Mouse (Mus musculus) hindbrain, embryonic 10.5 days (tissue): ENCODE measurements around the gene Fhod1. TPM values are rescaled to one million over a fixed set of nuclear protein-coding genes. Genes with fewer than 3 reads are reported as not detected.

Experiments
- DNase-seq: peaks from one replicate; pipeline ENCODE4 v3.0.0-alpha.2; 2017; ENCODE audit warnings: low spot score
- H3K27ac ChIP-seq: fragments of 300-500 bp; sonication (generic); 2 replicates; pipeline ENCODE4 v1.5.1; 2016; ENCODE audit warnings: mild to moderate bottlenecking, moderate library complexity
- H3K27me3 ChIP-seq: fragments of 300-500 bp; sonication (generic); 2 replicates; pipeline ENCODE4 v1.6.1; 2016; ENCODE audit warnings: mild to moderate bottlenecking; ENCODE audit not compliant: poor library complexity, insufficient read depth, severe bottlenecking
- H3K36me3 ChIP-seq: fragments of 300-500 bp; sonication (generic); 2 replicates; pipeline ENCODE4 v1.6.1; 2016; ENCODE audit warnings: mild to moderate bottlenecking, moderate library complexity
- H3K4me1 ChIP-seq: fragments of 300-500 bp; sonication (generic); replicated peaks from 2 replicates; pipeline ENCODE4 v1.6.1; 2016; ENCODE audit warnings: mild to moderate bottlenecking
- H3K4me3 ChIP-seq: fragments of 300-500 bp; sonication (generic); 2 replicates; pipeline ENCODE4 v1.5.1; 2016; ENCODE audit warnings: mild to moderate bottlenecking, moderate library complexity
- H3K9me3 ChIP-seq: fragments of 300-500 bp; sonication (generic); 2 replicates; pipeline ENCODE4 v1.6.1; 2016; ENCODE audit warnings: mild to moderate bottlenecking, moderate library complexity
- WGBS: fragments of 180-500 bp; shearing (Covaris S2); methylation state at CpG from one replicate; pipeline ENCODE4 v1.1.7; 2016; 5-methylcytosine and 5-hydroxymethylcytosine counted together
- polyA plus RNA-seq: library from polyadenylated mRNA; unstranded; fragments of >200 nt; fragmentation: Nextera tagmentation; extraction: Ambion mirVana; gene quantifications from 2 replicates; pipeline ENCODE4 v1.2.1, GENCODE M21; 2016

The Fhod1 gene
- polyA plus RNA-seq, 1 experiment from 2014 or later: 2.8 TPM

DNA sequence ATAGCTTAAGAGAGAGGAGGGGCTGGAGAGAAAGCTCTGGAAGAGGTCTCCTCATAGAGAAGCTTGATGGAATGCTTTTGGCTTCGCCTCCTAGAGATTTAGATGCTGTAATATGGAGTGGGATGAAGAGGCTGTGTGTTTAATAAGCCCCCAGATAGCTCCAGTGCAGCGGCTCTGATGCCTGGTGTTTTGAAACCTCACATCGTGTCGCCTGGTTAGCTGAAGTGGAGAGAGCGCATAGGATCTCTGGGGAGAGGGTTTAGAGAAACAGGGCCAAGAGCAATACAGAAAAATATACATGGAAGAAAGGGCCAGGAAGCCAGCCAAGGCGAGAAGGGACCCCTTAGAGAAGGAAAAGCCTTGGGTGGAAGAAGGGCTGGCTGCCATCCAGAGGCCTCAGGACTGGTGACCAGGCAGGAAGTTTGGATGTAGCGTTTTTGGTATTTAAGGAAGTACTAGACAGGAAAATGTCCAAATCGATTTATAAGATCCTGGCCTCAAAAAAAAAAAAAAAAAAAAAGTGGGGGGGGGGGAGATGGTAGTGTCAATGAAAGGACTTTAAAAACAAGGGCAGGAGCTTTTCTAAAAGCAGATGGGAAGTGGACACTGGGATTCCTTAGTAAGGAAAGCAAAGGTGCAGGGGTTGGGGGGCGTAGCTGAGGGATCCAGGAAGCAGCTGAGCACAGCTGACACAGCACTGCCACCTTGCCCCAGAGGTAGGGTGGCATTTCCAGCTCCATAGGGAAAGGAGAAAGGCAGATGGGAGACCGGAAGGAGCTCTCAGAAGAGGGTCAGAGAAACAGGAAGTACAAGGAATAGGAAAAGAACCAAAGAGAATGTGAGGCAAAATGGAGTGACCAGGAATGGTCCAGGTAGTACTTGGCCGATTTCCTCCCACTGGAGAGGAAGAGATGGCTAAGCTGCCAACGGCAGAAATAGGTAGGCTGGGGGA is 14.3 kb upstream of the Fhod1 start:
- WGBS: 87% methylated on average over 12 of the region's 12 CpGs

DNA sequence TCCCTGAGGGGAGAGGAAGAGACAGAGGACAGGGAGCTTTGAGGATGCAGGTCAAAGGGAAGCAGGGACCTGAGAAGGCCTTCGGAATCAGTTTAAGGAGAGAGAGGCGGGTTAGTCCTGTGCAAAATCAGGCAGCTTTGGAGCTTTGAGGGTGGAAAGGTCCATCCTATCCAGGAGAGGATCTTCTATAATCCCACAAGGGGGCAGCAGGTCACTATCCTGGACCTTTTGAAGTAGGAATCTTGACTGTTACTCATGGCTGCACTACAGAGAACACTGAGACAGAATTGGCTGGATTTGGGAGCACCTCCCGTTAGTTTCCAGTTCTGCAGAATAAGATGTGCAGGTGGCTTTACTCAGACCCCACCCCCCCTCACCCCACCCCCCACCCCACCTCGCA is 11.9 kb upstream of the Fhod1 start:
- no peak for DNase-seq
- 52% methylated on average over 4 of the region's 4 CpGs for WGBS
- Histone ChIP-seq H3K27ac (no peak overlapping the region), H3K4me1 (peaks cover 31% of the 10 kb centered on the region), H3K36me3 (peaks cover 45% of the 10 kb centered on the region), H3K27me3 (peaks cover 23% of the 10 kb centered on the region), H3K9me3 (no peaks in the 10 kb centered on the region), H3K4me3 (no peak overlapping the region)

More for the DNA sequence above, 14.3 kb upstream of the Fhod1 start:
- H3K36me3 ChIP-seq: peaks cover 38% of the 10 kb centered on the region
- no peak for DNase-seq
- H3K27me3 ChIP-seq: peaks cover 16% of the 10 kb centered on the region
- H3K4me3 ChIP-seq: no peak overlapping the region
- no peaks in the 10 kb centered on the region for H3K9me3 ChIP-seq
- no peak overlapping the region for H3K27ac ChIP-seq
- peaks cover 18% of the 10 kb centered on the region for H3K4me1 ChIP-seq

DNA sequence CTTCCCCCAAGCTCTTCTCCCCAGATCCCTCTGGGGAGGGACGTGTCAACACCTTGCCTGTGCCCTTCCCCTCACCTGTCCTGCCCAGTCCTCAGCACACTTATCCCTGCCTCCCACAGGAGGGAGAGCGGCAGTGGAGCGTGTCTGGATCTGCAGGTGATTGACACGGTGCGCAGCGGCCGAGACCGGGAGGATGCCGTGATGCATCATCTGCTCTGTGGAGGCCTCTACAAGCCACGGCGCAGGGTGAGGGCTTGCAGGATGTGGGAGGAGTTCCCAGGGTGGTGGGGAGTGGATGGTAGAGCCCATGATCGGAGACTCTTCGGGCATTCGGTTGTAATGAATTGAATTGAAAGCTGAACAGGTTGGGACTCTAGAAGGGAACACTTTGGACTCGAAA is 11.5 kb upstream of the Fhod1 start:
- Histone ChIP-seq H3K9me3 (no peaks in the 10 kb centered on the region), H3K4me3 (no peak overlapping the region), H3K27ac (no peak overlapping the region), H3K4me1 (peaks cover 34% of the 10 kb centered on the region), H3K36me3 (peaks cover 41% of the 10 kb centered on the region), H3K27me3 (peaks cover 23% of the 10 kb centered on the region)
- no peak for DNase-seq
- WGBS: 67% methylated on average over 15 of the region's 15 CpGs

DNA sequence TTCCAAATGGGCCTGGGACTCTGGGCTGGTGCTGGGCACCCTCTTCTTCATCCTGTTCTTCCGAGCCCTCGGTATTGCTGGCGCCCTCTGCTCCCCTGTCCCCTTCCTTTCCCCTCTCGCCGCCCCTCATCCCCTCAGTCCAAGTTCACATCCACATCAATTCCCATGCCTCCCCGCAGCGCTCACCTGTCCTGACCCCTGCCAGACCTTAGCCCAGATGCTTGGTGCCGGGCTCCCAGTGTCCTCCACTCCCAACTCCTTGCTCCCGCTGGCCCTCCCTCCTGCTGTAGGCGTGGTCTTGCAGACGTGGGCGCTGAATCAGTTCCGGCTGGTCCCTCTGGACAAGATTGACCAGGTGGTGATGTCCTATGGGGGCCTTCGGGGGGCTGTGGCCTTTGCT is 8.9 kb upstream of the Fhod1 start:
- WGBS: 79% methylated on average over 14 of the region's 14 CpGs
- Histone ChIP-seq H3K9me3 (no peaks in the 10 kb centered on the region), H3K27ac (no peak overlapping the region), H3K4me3 (no peak overlapping the region), H3K4me1 (peaks cover 39% of the 10 kb centered on the region), H3K36me3 (peaks cover 28% of the 10 kb centered on the region), H3K27me3 (peaks cover 28% of the 10 kb centered on the region)
- no peak for DNase-seq

DNA sequence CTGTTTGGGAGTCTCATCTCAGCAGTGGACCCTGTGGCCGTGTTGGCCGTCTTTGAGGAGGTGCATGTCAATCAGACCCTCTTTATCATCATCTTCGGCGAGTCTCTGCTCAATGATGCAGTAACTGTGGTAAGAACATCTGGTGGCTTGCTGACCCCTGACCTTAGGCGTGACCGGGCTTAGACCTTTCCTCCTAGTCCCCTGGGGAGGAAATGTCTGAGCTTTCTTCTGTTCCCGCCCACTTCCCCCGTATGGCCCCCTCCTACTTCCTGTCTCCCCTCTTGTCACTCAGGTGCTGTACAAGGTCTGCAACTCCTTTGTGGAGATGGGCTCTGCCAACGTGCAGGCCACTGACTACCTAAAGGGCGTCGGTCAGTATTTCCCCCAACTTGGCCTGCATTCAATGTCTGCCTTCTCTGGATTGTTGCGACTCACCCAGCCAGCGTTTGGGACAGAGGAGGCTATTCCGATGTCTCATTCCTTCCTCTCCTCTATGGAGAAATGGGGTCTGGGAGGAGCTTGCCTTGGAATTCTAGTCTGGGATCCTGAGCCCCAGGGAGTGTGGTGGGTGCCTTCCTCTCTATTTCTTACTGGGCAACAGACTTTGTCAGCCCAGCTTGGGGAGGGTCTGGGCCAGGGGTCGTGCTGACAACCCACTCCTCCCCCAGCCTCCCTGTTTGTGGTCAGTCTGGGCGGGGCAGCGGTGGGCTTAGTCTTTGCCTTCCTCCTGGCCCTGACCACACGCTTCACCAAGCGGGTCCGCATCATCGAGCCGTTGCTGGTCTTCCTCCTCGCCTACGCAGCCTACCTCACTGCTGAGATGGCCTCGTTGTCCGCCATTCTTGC is 7.6 kb upstream of the Fhod1 start:
- Histone ChIP-seq H3K9me3 (no peaks in the 10 kb centered on the region), H3K4me3 (peak overlapping the region; percentile 7; the same call in 1 of the 2 replicates), H3K27ac (peak overlapping the region; percentile 54), H3K4me1 (peaks cover 44% of the 10 kb centered on the region), H3K36me3 (peaks cover 28% of the 10 kb centered on the region), H3K27me3 (peaks cover 38% of the 10 kb centered on the region)
- 49% methylated on average over 26 of the region's 26 CpGs for WGBS
- peak; percentile 63 for DNase-seq

DNA sequence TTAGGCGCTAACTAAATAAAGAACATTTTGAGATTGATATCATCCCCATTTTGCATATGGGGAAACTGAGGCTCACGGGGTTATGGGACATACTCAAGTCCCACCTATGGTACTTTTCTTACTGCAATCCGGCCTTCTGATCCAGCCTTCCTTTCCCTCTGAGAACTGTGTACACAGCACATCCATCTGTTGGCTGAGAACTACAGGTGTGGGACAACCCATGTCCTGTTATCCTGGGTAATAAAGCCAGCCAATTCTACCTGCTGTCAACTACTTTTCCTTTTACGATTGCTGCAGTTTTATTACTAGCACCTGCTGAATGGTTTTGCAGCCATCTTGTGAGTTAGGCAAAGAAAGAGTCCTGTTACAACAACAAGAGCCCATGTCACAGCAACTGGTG is 6.8 kb upstream of the Fhod1 start:
- H3K36me3 ChIP-seq: peaks cover 28% of the 10 kb centered on the region
- peaks cover 48% of the 10 kb centered on the region for H3K4me1 ChIP-seq
- H3K4me3 ChIP-seq: no peak overlapping the region
- H3K27ac ChIP-seq: peak overlapping the region; percentile 54; the same call in 1 of the 2 replicates
- WGBS: 81% methylated on average over 4 of the region's 4 CpGs
- DNase-seq: no peak
- no peaks in the 10 kb centered on the region for H3K9me3 ChIP-seq
- H3K27me3 ChIP-seq: peaks cover 46% of the 10 kb centered on the region

DNA sequence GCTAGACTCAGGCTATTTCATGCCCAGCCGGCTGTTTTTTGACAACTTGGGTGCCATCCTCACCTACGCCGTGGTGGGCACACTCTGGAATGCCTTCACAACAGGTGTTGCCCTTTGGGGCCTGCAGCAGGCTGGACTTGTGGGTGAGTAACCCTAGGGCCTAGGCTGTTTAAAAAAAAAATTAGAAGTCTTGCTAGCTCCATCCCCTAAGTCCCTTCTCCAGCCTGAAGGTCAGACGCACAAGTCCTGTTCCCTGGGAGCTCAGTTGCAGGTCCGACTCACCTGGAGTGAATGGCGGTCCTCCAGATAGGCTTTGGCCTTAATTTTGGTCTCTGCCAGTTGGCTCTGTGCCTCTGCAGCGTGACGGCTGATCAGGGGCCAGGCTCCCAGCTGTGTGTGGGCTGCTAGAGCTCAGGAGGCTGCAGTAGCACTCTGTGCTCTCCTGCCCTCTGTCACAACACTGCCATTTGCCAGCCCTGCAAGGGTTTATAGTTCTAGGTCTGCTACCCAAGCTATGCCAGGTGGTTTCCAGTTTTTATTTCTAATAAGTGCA is 5.9 kb upstream of the Fhod1 start:
- Histone ChIP-seq H3K27me3 (peaks cover 49% of the 10 kb centered on the region), H3K4me3 (no peak overlapping the region), H3K9me3 (no peaks in the 10 kb centered on the region), H3K27ac (no peak overlapping the region), H3K36me3 (peaks cover 28% of the 10 kb centered on the region), H3K4me1 (peaks cover 49% of the 10 kb centered on the region)
- DNase-seq: no peak
- 72% methylated on average over 8 of the region's 8 CpGs for WGBS

DNA sequence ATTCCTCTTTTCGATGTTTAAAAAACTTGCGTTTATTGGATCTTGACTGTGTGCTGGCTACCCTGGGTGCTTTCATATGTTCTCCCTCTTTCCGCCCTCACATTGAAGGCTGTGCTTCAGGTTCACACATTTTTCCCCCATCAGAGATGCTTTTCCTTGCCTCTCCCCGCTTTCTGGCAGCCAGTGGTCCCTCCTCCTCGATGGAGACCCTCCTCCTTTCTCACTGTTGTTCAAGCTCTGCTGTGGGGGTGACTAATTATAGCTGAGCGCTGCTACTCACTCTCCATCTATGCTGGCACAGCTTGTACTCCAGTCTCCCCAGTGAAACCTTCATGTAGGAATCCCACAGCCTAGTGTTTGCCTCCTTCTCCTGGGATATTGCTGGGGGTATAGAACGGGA is 2.4 kb upstream of the Fhod1 start:
- H3K27me3 ChIP-seq: peaks cover 36% of the 10 kb centered on the region
- no peak overlapping the region for H3K27ac ChIP-seq
- H3K4me3 ChIP-seq: peak overlapping the region; percentile 72
- DNase-seq: no peak
- 43% methylated on average over 7 of the region's 7 CpGs for WGBS
- H3K9me3 ChIP-seq: no peaks in the 10 kb centered on the region
- 0 out of 2 replicates have a peak, but pooled peaks cover 3% of the 10 kb centered on the region for H3K36me3 ChIP-seq
- H3K4me1 ChIP-seq: peaks cover 70% of the 10 kb centered on the region

DNA sequence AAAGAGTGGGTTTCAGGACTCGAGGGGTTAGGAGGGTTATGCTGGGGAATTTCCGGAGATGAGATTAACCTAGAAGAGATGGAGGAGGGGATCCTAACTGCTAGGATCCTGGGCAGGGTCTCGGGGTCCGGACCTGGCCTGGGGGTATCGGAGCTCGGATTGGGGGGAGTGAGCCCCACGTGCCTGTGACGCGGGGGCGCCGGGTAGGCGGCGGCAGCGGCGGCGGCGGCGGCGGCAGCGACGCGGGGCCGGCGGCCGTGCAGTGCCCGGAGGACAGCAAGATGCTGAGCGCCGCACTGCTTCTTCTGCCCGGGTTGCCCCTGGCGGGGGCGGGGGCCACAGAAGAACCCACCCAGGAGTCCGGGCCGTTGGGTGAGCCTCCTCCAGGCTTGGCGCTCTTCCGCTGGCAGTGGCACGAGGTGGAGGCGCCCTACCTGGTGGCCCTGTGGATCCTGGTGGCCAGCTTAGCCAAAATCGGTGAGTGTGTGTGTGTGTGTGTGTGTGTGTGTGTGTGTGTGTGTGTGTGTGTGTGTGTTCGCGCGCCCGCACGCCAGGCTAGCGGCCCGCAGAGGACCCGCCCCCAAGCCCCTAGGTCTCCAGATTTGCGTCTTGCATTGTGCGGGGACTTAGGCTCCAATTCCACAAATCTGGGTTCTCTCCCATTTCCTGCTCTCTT is 1.5 kb upstream of the Fhod1 start:
- H3K4me3 ChIP-seq: peak overlapping the region; percentile 72
- 0 out of 2 replicates have a peak, but pooled peaks cover 3% of the 10 kb centered on the region for H3K36me3 ChIP-seq
- peaks cover 72% of the 10 kb centered on the region for H3K4me1 ChIP-seq
- H3K27me3 ChIP-seq: peaks cover 36% of the 10 kb centered on the region
- 1% methylated on average over 42 of the region's 48 CpGs for WGBS
- H3K27ac ChIP-seq: peak overlapping the region; percentile 90
- H3K9me3 ChIP-seq: no peaks in the 10 kb centered on the region
- DNase-seq: peak; percentile 62

DNA sequence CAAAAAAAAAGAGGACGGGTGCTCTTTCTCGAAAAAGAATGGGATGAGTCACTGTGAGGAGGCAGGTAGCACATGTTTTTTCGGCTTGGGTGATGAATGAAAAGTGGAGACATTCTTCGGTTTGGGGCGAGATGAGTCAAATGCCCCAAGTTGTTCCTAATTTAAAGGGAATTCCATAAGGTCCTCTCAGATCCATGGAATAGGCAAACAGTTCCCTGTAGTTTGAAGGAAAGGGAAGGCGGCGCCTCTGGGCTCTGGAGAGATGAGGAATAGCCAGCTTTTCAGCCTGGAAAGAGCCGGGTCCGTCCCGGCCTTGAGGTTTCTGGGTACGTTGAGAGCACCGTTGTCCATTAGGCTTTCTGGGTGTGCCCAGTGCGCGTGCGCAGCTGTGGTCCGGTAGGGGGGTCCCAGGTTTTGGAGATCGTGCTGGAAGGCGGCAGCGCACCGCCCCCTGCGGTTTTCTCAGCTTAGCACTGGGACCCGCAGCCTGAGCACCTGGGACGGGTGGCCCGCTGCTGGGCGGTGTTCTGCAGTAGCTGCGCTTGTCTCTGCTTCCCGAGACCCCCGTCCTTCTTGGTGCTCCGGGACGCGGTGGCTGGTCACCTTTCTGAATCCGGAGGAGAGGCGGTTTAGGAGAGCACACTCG is 820 bp upstream of the Fhod1 start, which contains the start of gene Slc9a5:
TSS of gene Slc9a5 (plus strand) at position 394 of the 646 bp plus-strand sequence.
- peak within 1 kb of the TSS; percentile 72 for H3K4me3 ChIP-seq
- WGBS: under 1% methylated on average over 34 of the region's 34 CpGs
- H3K36me3 ChIP-seq: no peaks in the 10 kb centered on the region
- peak; percentile 83 for DNase-seq
- H3K9me3 ChIP-seq: no peaks in the 10 kb centered on the region
- peak within 1 kb of the TSS; percentile 90 for H3K27ac ChIP-seq
- peaks cover 33% of the 10 kb centered on the region for H3K27me3 ChIP-seq
- H3K4me1 ChIP-seq: peaks cover 71% of the 10 kb centered on the region

DNA sequence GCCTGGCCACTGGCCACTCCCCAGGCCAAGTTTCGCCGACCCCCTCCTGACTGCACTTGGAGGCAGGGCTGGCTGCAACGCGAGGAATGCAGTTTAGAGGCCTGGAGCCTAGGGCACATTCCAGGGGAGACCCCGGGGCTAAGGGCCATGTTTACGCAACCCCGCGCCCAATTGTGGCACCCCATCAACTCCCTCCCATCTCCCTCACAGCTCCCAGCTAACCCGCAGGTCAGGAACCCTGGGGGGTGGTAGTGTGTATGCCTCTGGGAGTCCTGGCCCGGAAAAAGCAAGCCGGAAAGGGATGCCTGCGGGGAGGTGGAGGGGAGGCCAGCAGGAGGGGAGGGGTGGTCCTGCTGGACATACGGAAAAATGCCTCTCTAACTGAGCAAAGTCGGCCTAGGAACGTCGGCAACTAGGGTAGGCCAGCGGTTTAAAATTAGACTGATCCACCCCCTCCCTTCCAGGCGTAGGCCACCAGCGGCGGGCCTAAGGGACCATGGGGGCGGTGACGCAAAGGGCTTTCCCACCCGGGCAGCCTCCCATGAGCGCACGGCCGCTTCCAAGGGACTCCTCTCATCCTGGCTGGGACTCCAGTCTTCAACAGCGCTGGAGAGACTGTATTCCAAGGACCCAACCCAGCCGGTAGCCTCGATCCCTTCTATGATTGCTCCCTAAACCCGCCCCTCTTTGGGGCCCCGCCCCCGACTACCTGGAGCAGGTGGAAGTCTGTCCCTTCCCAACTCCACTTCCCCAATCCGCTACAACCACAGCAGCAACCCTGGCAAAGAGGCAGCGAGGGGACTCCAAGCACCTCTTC is 934 bp downstream of the Fhod1 start:
- peak overlapping the region; percentile 72 for H3K4me3 ChIP-seq
- peak; percentile 72 for DNase-seq
- under 1% methylated on average over 34 of the region's 34 CpGs for WGBS
- peaks cover 68% of the 10 kb centered on the region for H3K4me1 ChIP-seq
- H3K36me3 ChIP-seq: no peaks in the 10 kb centered on the region
- H3K27me3 ChIP-seq: peaks cover 31% of the 10 kb centered on the region
- H3K27ac ChIP-seq: peak overlapping the region; percentile 90
- H3K9me3 ChIP-seq: no peaks in the 10 kb centered on the region
